Mouse (Mus musculus) liver, embryonic 14.5 days (tissue): ENCODE measurements around the gene Serpinb6a. TPM values are rescaled to one million over a fixed set of nuclear protein-coding genes. Genes with fewer than 3 reads are reported as not detected.

ENCODE experiments used
- ATAC-seq: fragments of 200-750 bp; cut with Nextera tagmentation; 2 replicates; pipeline ENCODE4 v1.8.0; 2017; ENCODE audit warnings: moderate number of reproducible peaks, mild to moderate bottlenecking, moderate library complexity; ENCODE audit not compliant: insufficient read depth
- DNase-seq, 3 experiments: peaks; one replicate each; pipeline ENCODE4 v3.0.0-alpha.2; 2012 to 2013; ENCODE audit warnings: low read depth in 3 of 3, low spot score in 3 of 3
- H3K27ac ChIP-seq: fragments of 300-500 bp; sonication (generic); 2 replicates; pipeline ENCODE4 v1.5.1; 2014; ENCODE audit warnings: moderate library complexity, mild to moderate bottlenecking, control low read depth, inconsistent platforms
- H3K27me3 ChIP-seq: fragments of 300-500 bp; sonication (generic); 2 replicates; pipeline ENCODE4 v1.6.1; 2014; ENCODE audit warnings: mild to moderate bottlenecking, low read length, moderate library complexity; ENCODE audit not compliant: control insufficient read depth, insufficient read depth
- H3K36me3 ChIP-seq: fragments of 300-500 bp; sonication (generic); replicated peaks from 2 replicates; pipeline ENCODE4 v1.6.1; 2014; ENCODE audit warnings: low read depth; ENCODE audit not compliant: control insufficient read depth, insufficient read depth
- H3K4me1 ChIP-seq, 2 experiments: fragments of 200-500 bp in 1 of 2; fragments of 300-500 bp in 1 of 2; sonication (generic) in 1 of 2; replicated peaks; 2 replicates each; pipeline ENCODE4 v1.6.1; 2012 to 2014; ENCODE audit warnings: antibody characterized with exemption in 1 of 2, inconsistent platforms in 1 of 2, low read length in 1 of 2; ENCODE audit not compliant: control insufficient read depth in 2 of 2, insufficient read depth in 2 of 2
- H3K4me2 ChIP-seq: fragments of 300-500 bp; sonication (generic); 2 replicates; pipeline ENCODE4 v1.6.1; 2014; ENCODE audit warnings: low read depth, mild to moderate bottlenecking, control low read depth, moderate library complexity
- H3K4me3 ChIP-seq, 2 experiments: fragments of 200-500 bp in 1 of 2; fragments of 300-500 bp in 1 of 2; sonication (generic) in 1 of 2; 2 replicates each; pipeline ENCODE4 v1.5.1; 2012 to 2014; ENCODE audit warnings: low read depth in 2 of 2, low read length in 2 of 2, mild to moderate bottlenecking in 2 of 2, control low read depth in 1 of 2, inconsistent platforms in 1 of 2, moderate library complexity in 1 of 2; ENCODE audit not compliant: insufficient read depth in 1 of 2
- H3K9ac ChIP-seq: fragments of 300-500 bp; sonication (generic); replicated peaks from 2 replicates; pipeline ENCODE4 v1.6.1; 2014; ENCODE audit warnings: mild to moderate bottlenecking, control low read depth, moderate library complexity
- H3K9me3 ChIP-seq: fragments of 300-500 bp; sonication (generic); 2 replicates; pipeline ENCODE4 v1.6.1; 2016; ENCODE audit warnings: low read length, mixed read lengths; ENCODE audit not compliant: control insufficient read depth
- CTCF ChIP-seq: IDR thresholded peaks from 2 replicates; pipeline ENCODE4 v1.5.1; 2016; ENCODE audit warnings: antibody characterized with exemption, low read depth, control low read depth
- EP300 ChIP-seq: IDR thresholded peaks from 2 replicates; pipeline ENCODE4 v1.6.1; 2016; ENCODE audit warnings: antibody characterized with exemption, low read depth
- WGBS: fragments of 180-500 bp; shearing (Covaris S2); extraction: QIAGEN DNeasy Blood & Tissue Kit; methylation state at CpG from one replicate; pipeline ENCODE4 v1.1.7; 2014; ENCODE audit not compliant: insufficient replicate concordance; 5-methylcytosine and 5-hydroxymethylcytosine counted together
- polyA plus RNA-seq, 2 experiments: library from polyadenylated mRNA; depleted of rRNA in 1 of 2; stranded (reverse) in 1 of 2; unstranded in 1 of 2; fragments of >200 nt; fragmentation: Nextera tagmentation in 1 of 2; extraction: Ambion mirVana in 1 of 2; gene quantifications; 2 replicates each; pipeline versions ENCODE4 v1.2.1 to v1.2.3; 2012 to 2014

Gene Serpinb6a
- polyA plus RNA-seq, 2 experiments, result 12.7 to 17.1 TPM

- 60% methylated on average over 5 of the region's 5 CpGs for WGBS
Observed at GRCm38 (mm10) chr13:33989625-33990024, 13.0 kb downstream of the Serpinb6a start.

GRCm38 (mm10) chr13:33966574-33966973 lies 36.0 kb downstream of the Serpinb6a start:
- no peak overlapping the region for H3K9ac ChIP-seq
- no peaks in the 10 kb centered on the region for H3K27me3 ChIP-seq
- H3K4me2 ChIP-seq, result no peak overlapping the region
- H3K9me3 ChIP-seq, result no peaks in the 10 kb centered on the region
- ATAC-seq (no peak), DNase-seq (no peak)
- no peak overlapping the region for H3K27ac ChIP-seq
- no peak overlapping the region for H3K4me3 ChIP-seq
- no peak for TF ChIP-seq CTCF
- TF ChIP-seq EP300, result no peak
- no peaks in the 10 kb centered on the region for H3K36me3 ChIP-seq
- H3K4me1 ChIP-seq, result peaks cover 5 to 17% of the 10 kb centered on the region in 2 experiments; a peak in 2 of 4 replicates

More at GRCm38 (mm10) chr13:33989625-33990024, 13.0 kb downstream of the Serpinb6a start:
- no peak overlapping the region for H3K4me2 ChIP-seq
- H3K27ac ChIP-seq, result no peak overlapping the region
- DNase-seq, result no peak
- H3K9me3 ChIP-seq, result no peaks in the 10 kb centered on the region
- no peak overlapping the region for H3K4me3 ChIP-seq
- H3K27me3 ChIP-seq, result no peaks in the 10 kb centered on the region
- H3K9ac ChIP-seq, result no peak overlapping the region
- no peak for ATAC-seq
- H3K36me3 ChIP-seq, result no peaks in the 10 kb centered on the region; the same call in none of the 2 replicates
- TF ChIP-seq EP300 (no peak), CTCF (no peak)
- H3K4me1 ChIP-seq, result no peaks in the 10 kb centered on the region

- Histone ChIP-seq H3K4me3 (peak overlapping the region; percentile 47 to 64; a peak in 3 of 4 replicates), H3K27me3 (no peaks in the 10 kb centered on the region), H3K36me3 (no peaks in the 10 kb centered on the region), H3K27ac (no peak overlapping the region), H3K4me1 (peaks cover 5 to 17% of the 10 kb centered on the region in 2 experiments; a peak in 2 of 4 replicates), H3K9me3 (no peaks in the 10 kb centered on the region), H3K9ac (no peak overlapping the region), H3K4me2 (peak overlapping the region; percentile 82)
- ATAC-seq (no peak), DNase-seq (no peak)
- WGBS, result 45% methylated on average over 4 of the region's 4 CpGs
- TF ChIP-seq CTCF, result no peak
- no peak for TF ChIP-seq EP300
Observed at GRCm38 (mm10) chr13:33966025-33966412, 36.6 kb downstream of the Serpinb6a start.

GRCm38 (mm10) chr13:33965056-33966024 lies 37.3 kb downstream of the Serpinb6a start:
- peak overlapping the region; percentile 64 to 90 for H3K4me3 ChIP-seq
- H3K27me3 ChIP-seq, result no peaks in the 10 kb centered on the region
- H3K4me2 ChIP-seq, result peak overlapping the region; percentile 82
- peak; percentile 39; the same call in 1 of the 2 replicates for TF ChIP-seq EP300
- no peak for TF ChIP-seq CTCF
- peak; percentile 82 for ATAC-seq
- no peaks in the 10 kb centered on the region for H3K36me3 ChIP-seq
- peaks cover 5 to 17% of the 10 kb centered on the region in 2 experiments; a peak in 2 of 4 replicates for H3K4me1 ChIP-seq
- peak; percentile 40 to 48 (median 47) for DNase-seq
- no peaks in the 10 kb centered on the region for H3K9me3 ChIP-seq
- H3K27ac ChIP-seq, result peak overlapping the region; percentile 73
- H3K9ac ChIP-seq, result peak overlapping the region; percentile 78
- WGBS, result 9% methylated on average over 14 of the region's 14 CpGs
